Mouse (Mus musculus): ENCODE results near the gene Dera.

The Dera gene

GRCm38 (mm10) chr6:137754056-137754856, at the start of gene Dera:
Gene Dera, plus strand, starts transcription at chr6:137754546.
- in situ Hi-C loops (cut with MboI, MseI) = no loop called here

DNA sequence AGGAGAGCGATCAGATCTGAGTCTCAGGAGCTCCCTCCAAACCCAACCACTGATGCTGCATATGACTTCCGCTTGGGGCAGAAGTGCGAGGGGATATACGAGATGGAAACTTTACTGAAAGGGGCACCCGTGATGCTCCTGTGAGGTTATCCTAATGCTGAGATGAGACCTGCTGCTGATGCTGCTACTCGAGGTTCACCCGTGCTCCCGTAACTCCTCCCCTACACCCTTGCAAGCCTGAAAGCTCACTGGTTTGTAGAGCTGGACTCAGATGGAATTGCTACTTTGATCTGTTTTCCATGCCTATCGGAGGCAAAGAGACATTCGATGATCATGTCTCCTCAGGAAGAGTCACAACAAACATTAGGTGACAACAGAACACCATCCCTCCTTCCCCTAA, 48.1 kb upstream of the Dera start:
- in situ Hi-C loops (cut with MboI, MseI) = loop anchor here (25.0 kb wide), 1 partner anchor 494 kb away; no protein-coding TSS in a partner anchor

- in situ Hi-C loops (cut with MboI, MseI) = loop anchor here (25.0 kb wide), 1 partner anchor 497 kb away; no protein-coding TSS in a partner anchor
These were observed 45.5 kb upstream of the Dera start for GRCm38 (mm10) chr6:137708726-137709405.

GRCm38 (mm10) chr6:137710179-137711037, 43.9 kb upstream of the Dera start:
- in situ Hi-C loops (cut with MboI, MseI) = loop anchor here (25.0 kb wide), 1 partner anchor 498 kb away; no protein-coding TSS in a partner anchor

GRCm38 (mm10) chr6:137712654-137713309, 41.6 kb upstream of the Dera start:
- in situ Hi-C loops (cut with MboI, MseI) = loop anchor here (25.0 kb wide), 1 partner anchor 500 kb away; no protein-coding TSS in a partner anchor

GRCm38 (mm10) chr6:137713310-137713664, 41.1 kb upstream of the Dera start:
- in situ Hi-C loops (cut with MboI, MseI) = loop anchor here (25.0 kb wide), 1 partner anchor 501 kb away; no protein-coding TSS in a partner anchor

- in situ Hi-C loops (cut with MboI, MseI) = loop anchor here (25.0 kb wide), 1 partner anchor 505 kb away; no protein-coding TSS in a partner anchor
These were observed 37.5 kb upstream of the Dera start for GRCm38 (mm10) chr6:137716802-137717201.

DNA sequence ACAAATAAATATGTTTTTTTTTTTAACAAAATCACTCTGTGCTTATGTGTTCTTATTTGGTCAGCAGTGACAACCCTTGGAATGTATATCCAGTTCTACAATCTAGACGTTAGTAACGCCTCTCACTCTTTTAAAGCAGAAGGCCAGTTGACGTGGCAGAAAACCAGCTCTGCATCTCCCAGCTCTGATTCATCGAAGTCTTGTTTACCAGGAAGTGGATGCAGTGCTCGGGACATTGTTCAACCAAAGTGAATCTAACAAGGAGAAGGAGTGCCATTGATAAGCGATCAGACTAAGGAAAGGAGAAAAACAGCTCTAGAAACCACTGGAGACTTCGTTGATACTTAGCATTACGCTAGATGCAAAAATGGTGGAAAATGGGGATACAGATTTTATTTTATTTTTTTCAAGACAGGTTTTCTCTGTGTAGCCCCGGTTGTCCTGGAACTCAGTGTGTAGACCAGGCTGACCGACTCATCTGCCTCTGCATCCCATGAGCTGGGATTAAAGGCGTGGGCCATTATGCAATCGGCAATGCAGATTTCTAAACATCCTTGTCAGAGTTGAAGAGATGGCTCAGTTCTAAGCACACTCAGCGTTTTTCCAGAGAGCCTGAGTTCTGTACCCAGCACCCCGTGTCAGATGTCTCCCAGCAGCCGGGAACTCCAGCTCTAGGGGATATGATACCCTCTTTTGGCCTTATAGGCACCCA, 32.0 kb upstream of the Dera start:
- in situ Hi-C loops (cut with MboI, MseI) = loop anchor here (25.0 kb wide), 1 partner anchor 510 kb away; no protein-coding TSS in a partner anchor

GRCm38 (mm10) chr6:137723898-137724297, 30.4 kb upstream of the Dera start:
- in situ Hi-C loops (cut with MboI, MseI) = loop anchor here (25.0 kb wide), 1 partner anchor 512 kb away; no protein-coding TSS in a partner anchor

- in situ Hi-C loops (cut with MboI, MseI) = loop anchor here (25.0 kb wide), 1 partner anchor 797 kb away; the partner anchor contains the start of gene Arhgdib
These were observed 19.9 kb upstream of the Dera start for GRCm38 (mm10) chr6:137734460-137734845.

GRCm38 (mm10) chr6:137734846-137735609, 19.3 kb upstream of the Dera start, which contains the start of gene Strap:
Gene Strap, plus strand, starts transcription at chr6:137735078.
- in situ Hi-C loops (cut with MboI, MseI) = loop anchor here (25.0 kb wide), 1 partner anchor 798 kb away; the partner anchor contains the start of gene Arhgdib

- in situ Hi-C loops (cut with MboI, MseI) = loop anchor here (25.0 kb wide), 1 partner anchor 798 kb away; the partner anchor contains the start of gene Arhgdib
These were observed 18.6 kb upstream of the Dera start for GRCm38 (mm10) chr6:137735671-137736238.

- in situ Hi-C loops (cut with MboI, MseI) = loop anchor here (25.0 kb wide), 1 partner anchor 804 kb away; the partner anchor contains the start of gene Arhgdib
These were observed 13.4 kb upstream of the Dera start for GRCm38 (mm10) chr6:137740972-137741371.

GRCm38 (mm10) chr6:137744700-137745099, 9.6 kb upstream of the Dera start:
- in situ Hi-C loops (cut with MboI, MseI) = loop anchor here (5.0 to 25.0 kb wide), 2 partner anchors 807 to 932 kb away; partner anchors contain the start of gene Arhgdib

DNA sequence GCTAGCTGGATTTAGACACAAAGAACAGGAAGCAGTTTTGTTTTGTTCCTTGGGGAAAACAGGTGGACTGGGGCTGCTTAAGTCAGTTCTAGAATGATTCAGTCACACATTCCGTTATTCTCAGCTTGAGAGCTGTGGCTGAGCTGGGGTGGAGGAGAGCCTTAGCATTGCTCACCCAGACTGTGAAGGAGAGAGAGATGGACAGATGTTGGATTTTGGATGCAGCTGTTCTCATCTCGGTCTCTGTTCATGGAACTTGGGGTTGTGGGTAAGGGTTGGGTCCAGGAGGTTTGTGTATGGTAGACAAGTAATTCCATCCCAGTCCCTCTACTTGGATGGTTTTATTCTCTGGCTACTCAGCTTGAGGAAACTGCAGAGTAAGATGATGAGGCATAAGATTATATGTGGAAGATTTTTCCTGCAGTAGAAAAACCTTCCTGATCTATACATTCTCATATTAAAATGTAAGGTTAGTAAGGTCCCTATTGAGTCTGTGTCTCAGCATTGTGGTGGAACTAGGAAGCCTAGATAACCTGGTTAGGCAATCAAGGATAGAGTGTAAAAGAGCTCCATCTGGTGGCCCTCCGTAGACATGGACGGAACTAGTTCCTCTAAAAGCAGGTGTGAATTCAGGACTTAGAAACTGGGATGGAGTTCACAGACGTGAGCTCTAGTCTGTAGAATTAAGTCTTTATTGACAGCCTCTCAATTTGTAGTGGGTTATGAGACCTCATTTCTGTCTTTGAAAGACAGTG, 7.0 kb upstream of the Dera start:
- in situ Hi-C loops (cut with MboI, MseI) = loop anchor here (5.0 to 25.0 kb wide), 2 partner anchors 810 to 935 kb away; partner anchors contain the start of gene Arhgdib

DNA sequence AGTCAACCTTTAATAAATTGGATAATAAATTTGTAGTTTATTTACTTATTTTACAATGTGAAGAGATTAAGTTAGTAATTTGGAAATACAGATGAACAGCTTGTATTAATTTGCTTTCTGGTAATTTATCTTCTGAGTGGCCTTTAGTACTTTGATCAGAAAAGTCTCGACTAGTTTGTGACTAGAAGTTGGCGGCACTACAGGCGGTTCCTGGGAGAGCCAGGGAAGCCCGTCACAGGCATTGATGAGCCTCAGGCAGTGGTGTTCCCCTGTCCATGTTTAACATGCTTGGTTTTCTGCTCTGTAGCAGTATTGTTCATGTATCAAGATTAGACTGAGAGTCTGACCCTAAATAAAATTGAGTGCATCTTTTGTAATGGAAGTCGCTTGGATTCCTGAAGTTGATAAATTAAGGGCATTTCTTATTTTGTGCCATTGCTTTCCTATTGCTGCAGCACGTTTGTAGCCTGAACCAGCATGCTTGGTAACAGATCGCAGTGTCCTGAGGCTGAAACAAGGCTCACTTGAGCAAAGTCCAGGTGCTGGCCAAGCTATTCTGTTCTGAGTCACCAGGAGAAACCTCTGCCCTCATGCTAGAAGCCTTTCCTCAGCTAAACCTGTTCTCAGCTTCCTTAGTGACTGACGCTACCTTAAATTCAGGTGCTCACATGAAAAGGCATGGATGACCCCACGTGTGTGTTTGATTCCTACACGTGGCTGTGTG, 2.6 kb upstream of the Dera start:
- in situ Hi-C loops (cut with MboI, MseI) = no loop called here

GRCm38 (mm10) chr6:137752275-137752655, 2.1 kb upstream of the Dera start:
- in situ Hi-C loops (cut with MboI, MseI) = no loop called here

Measured in T-helper 1 cell (primary cell).